In genomic region chr5:101802358-101803022, GRCm38 (mm10) we compare ENCODE assay signal across 32 mouse cellular contexts. TPM values are rescaled to one million over a fixed set of nuclear protein-coding genes. Genes with fewer than 3 reads are reported as not detected.
DNase-seq lines count a peak whose midpoint lies in the region; ATAC-seq and TF ChIP-seq lines count a peak whose summit lies in the region.
"Had no signal": no experiment of that assay in that cellular context is flagged by ENCODE, and none has a peak within 500 bp of the region (broad histone marks: within the 10 kb centered on the region; RNA-seq: fewer than 3 reads in every experiment).

No protein-coding gene starts in this region.

- H3K4me3 ChIP-seq in lung, adult 2 months (replicated peaks; ENCODE audit: extremely low read depth, low read depth, low read length): no peak overlapping the region
- no peak overlapping the region for H3K4me3 ChIP-seq in lung, embryonic 16.5 days (ENCODE audit: low read length)
- no peak overlapping the region for H3K4me3 ChIP-seq in stomach, postnatal 0 days (ENCODE audit: low read depth, low read length)
- H3K4me3 ChIP-seq: embryonic facial prominence, embryonic 12.5 days; forebrain, embryonic 15.5 days; heart, embryonic 12.5 days; hindbrain, embryonic 10.5 days; limb, embryonic 10.5 days; limb, embryonic 15.5 days; liver, embryonic 13.5 days; neural tube, embryonic 15.5 days had no signal

- H3K36me3 ChIP-seq in lung, embryonic 16.5 days (ENCODE audit: control insufficient read depth, insufficient read depth, low read length): no peaks in the 10 kb centered on the region
- no peaks in the 10 kb centered on the region for H3K36me3 ChIP-seq in stomach, postnatal 0 days (ENCODE audit: control insufficient read depth, insufficient read depth, low read length)
- H3K36me3 ChIP-seq: embryonic facial prominence, embryonic 12.5 days; forebrain, embryonic 15.5 days; G1E; heart, embryonic 12.5 days; hindbrain, embryonic 10.5 days; limb, embryonic 10.5 days; limb, embryonic 15.5 days; liver, embryonic 13.5 days; neural tube, embryonic 15.5 days had no signal

- no peak overlapping the region for H3K4me2 ChIP-seq in lung, embryonic 16.5 days (ENCODE audit: low read depth, low read length)
- H3K4me2 ChIP-seq in stomach, postnatal 0 days (replicated peaks; ENCODE audit: low read depth): no peak overlapping the region
- H3K4me2 ChIP-seq: embryonic facial prominence, embryonic 12.5 days; forebrain, embryonic 15.5 days; heart, embryonic 12.5 days; limb, embryonic 15.5 days; liver, embryonic 13.5 days; neural tube, embryonic 15.5 days had no signal

- ATAC-seq in lung, embryonic 16.5 days (ENCODE audit: low read depth): peak; percentile 92
- ATAC-seq in stomach, postnatal 0 days (ENCODE audit: low FRiP score, low TSS enrichment): peak; percentile 51
- ATAC-seq: forebrain, embryonic 15.5 days; hindbrain, embryonic 16.5 days; Patski had no signal

- no peak overlapping the region for H3K9ac ChIP-seq in lung, embryonic 16.5 days (ENCODE audit: low read length)
- no peak overlapping the region for H3K9ac ChIP-seq in stomach, postnatal 0 days (ENCODE audit: low read length)
- H3K9ac ChIP-seq: embryonic facial prominence, embryonic 12.5 days; forebrain, embryonic 15.5 days; heart, embryonic 12.5 days; limb, embryonic 15.5 days; liver, embryonic 13.5 days; neural tube, embryonic 15.5 days had no signal

- no peak for TF ChIP-seq EP300 in stomach, postnatal 0 days (optimal IDR thresholded peaks at IDR 0.05)

- peak; percentile 29 to 58 for DNase-seq in lung, adult 18-20 months
- DNase-seq in lung, adult 2 months: no peak
- DNase-seq in lung, postnatal 36 days: peak; percentile 53
- no peak for DNase-seq in stomach, postnatal 0 days (ENCODE audit: low spot score)
- no peak for DNase-seq in thymus, postnatal 14 days
- no peak for DNase-seq in adrenal gland, postnatal 4 days (ENCODE audit: low spot score in 2 of 2)
- DNase-seq in left cerebral cortex, adult 11 months (ENCODE audit: low spot score): no peak
- DNase-seq: adrenal gland, postnatal 10 days; cerebellum, adult 11 months; cerebellum, adult 9-10 months; embryo, embryonic 11 days; gastrocnemius, postnatal 36 days; heart, adult 18-20 months; heart, postnatal 10 days; kidney, adult 11 months; kidney, postnatal 36 days; layer of hippocampus, postnatal 36 days; liver, embryonic 13.5 days; midbrain, embryonic 14.5 days; right cerebral cortex, adult 18-20 months had no signal

- H3K4me1 ChIP-seq in lung, adult 2 months (ENCODE audit: control insufficient read depth, insufficient read depth, low read length): 0 out of 2 replicates have a peak, but pooled peaks cover 2% of the 10 kb centered on the region
- peaks cover 6% of the 10 kb centered on the region for H3K4me1 ChIP-seq in lung, embryonic 16.5 days (replicated peaks; ENCODE audit: control insufficient read depth, insufficient read depth, low read length)
- H3K4me1 ChIP-seq in stomach, postnatal 0 days (replicated peaks; ENCODE audit: control insufficient read depth, insufficient read depth): no peaks in the 10 kb centered on the region
- H3K4me1 ChIP-seq: embryonic facial prominence, embryonic 12.5 days; forebrain, embryonic 15.5 days; limb, embryonic 15.5 days; liver, embryonic 13.5 days had no signal

- H3K27ac ChIP-seq in lung, embryonic 16.5 days (ENCODE audit: low read length): peak overlapping the region; percentile 66
- no peak overlapping the region for H3K27ac ChIP-seq in stomach, postnatal 0 days (replicated peaks)
- H3K27ac ChIP-seq: embryonic facial prominence, embryonic 12.5 days; forebrain, embryonic 15.5 days; hindbrain, embryonic 10.5 days; limb, embryonic 10.5 days; limb, embryonic 15.5 days; liver, embryonic 13.5 days; macrophage; neural tube, embryonic 15.5 days had no signal

- no peak for TF ChIP-seq POLR2A in lung, adult 2 months (IDR thresholded peaks at IDR 0.05; ENCODE audit: borderline replicate concordance, extremely low read depth, low read depth, low read length)

- H3K9me3 ChIP-seq in lung, embryonic 16.5 days (ENCODE audit: control insufficient read depth, low read length): peaks cover 4% of the 10 kb centered on the region; the same call in 1 of the 2 replicates
- no peaks in the 10 kb centered on the region for H3K9me3 ChIP-seq in stomach, postnatal 0 days (ENCODE audit: control insufficient read depth, low read length)
- H3K9me3 ChIP-seq: forebrain, embryonic 15.5 days; hindbrain, embryonic 10.5 days; limb, embryonic 10.5 days; limb, embryonic 15.5 days; neural tube, embryonic 15.5 days had no signal

- H3K27me3 ChIP-seq in lung, embryonic 16.5 days (ENCODE audit: control insufficient read depth, insufficient read depth, low read depth, low read length): no peaks in the 10 kb centered on the region
- H3K27me3 ChIP-seq in stomach, postnatal 0 days (ENCODE audit: control insufficient read depth, insufficient read depth, low read length): no peaks in the 10 kb centered on the region
- H3K27me3 ChIP-seq: embryonic facial prominence, embryonic 12.5 days; forebrain, embryonic 15.5 days; heart, embryonic 12.5 days; liver, embryonic 13.5 days; neural tube, embryonic 15.5 days; Patski had no signal

- no peak for TF ChIP-seq CTCF in lung, adult 2 months (IDR thresholded peaks at IDR 0.05; ENCODE audit: insufficient read depth, low read length)
- no peak for TF ChIP-seq CTCF in stomach, postnatal 0 days (IDR thresholded peaks at IDR 0.05; ENCODE audit: low read depth)

- 62% methylated on average over 9 of the region's 9 CpGs for WGBS in lung, adult 2 months
- 46% methylated on average over 9 of the region's 9 CpGs for WGBS in lung, embryonic 16.5 days
- 64% methylated on average over 9 of the region's 9 CpGs for WGBS in stomach, postnatal 0 days

RNA-seq across cellular contexts. Expression of gene Cds1, which starts 37.6 kb away (rescaled TPM):
- 23.6 TPM in 2 replicates for polyA plus RNA-seq in lung, adult 2 months (2012; rRNA removed)
- 7.3 and 11.4 TPM in 2 replicates for polyA plus RNA-seq in lung, embryonic 16.5 days (2015; fragmentation: Nextera tagmentation; extraction: Ambion mirVana)
- 18.0 and 18.5 TPM in 2 replicates for polyA plus RNA-seq in stomach, postnatal 0 days (2015; fragmentation: Nextera tagmentation; extraction: Ambion mirVana)
- 1 to 10 TPM; 7.3 to 10.0 TPM for total RNA-seq in adrenal gland, postnatal 4 days (2021)
- total RNA-seq: G1E had no signal
- polyA plus RNA-seq: G1E had no signal

Comparison
In these comparisons a context has a peak if more than half of its experiments do, and no peak if none do; other contexts are left out.
1. DNase-seq: peak in lung, adult 18-20 months (2 of 2) and lung, postnatal 36 days (single experiment); none in lung, adult 2 months (single experiment), stomach, postnatal 0 days (single experiment), thymus, postnatal 14 days (single experiment), adrenal gland, postnatal 4 days (0 of 2) and left cerebral cortex, adult 11 months (single experiment).